Mouse (Mus musculus): ENCODE measurements at regions not wholly inside any gene's neighbourhood (a gene's known extent, or its start where the extent isn't known, plus 50 kb on each side); places are given as distances from the start of the nearest gene placed in this dataset.

- Histone ChIP-seq H3K36me3 (replicated peaks in 1 of 2; ENCODE audit: control insufficient read depth in 1 of 2, insufficient read depth in 1 of 2, low read length in 1 of 2) (no peaks in the 10 kb centered on the region), H3K27me3 (replicated peaks) (no peaks in the 10 kb centered on the region), H3K4me2 (ENCODE audit: insufficient read depth, low read depth, poor library complexity, severe bottlenecking) (no peak overlapping the region), H3K4me1 (ENCODE audit: control insufficient read depth in 1 of 2, insufficient read depth in 2 of 2) (no peaks in the 10 kb centered on the region), H3K27ac (ENCODE audit: insufficient read depth, low read depth) (no peak overlapping the region), H3K9me3 (replicated peaks; ENCODE audit: low read length) (no peaks in the 10 kb centered on the region), H3K79me2 (replicated peaks; ENCODE audit: control insufficient read depth, extremely low read depth, insufficient read depth, poor library complexity, severe bottlenecking) (no peaks in the 10 kb centered on the region), H3K4me3 (replicated peaks in 1 of 3; ENCODE audit: low read depth in 2 of 3, low read length in 2 of 3, poor library complexity in 1 of 3) (no peak overlapping the region), H3K9ac (ENCODE audit: insufficient read depth, low read depth) (no peak overlapping the region)
- in situ Hi-C loops (cut with MboI; ENCODE audit: low pct_ligation_motif_present, low pct_unique_long_range_greater_than_20kb, low sequenced_read_pairs), result loop anchor here (25.0 kb wide), 1 partner anchor 897 kb away; no protein-coding TSS in a partner anchor
- TF ChIP-seq ZNF384 (IDR thresholded peaks at IDR 0.05; ENCODE audit: low read depth, low read length) (peak; percentile 45; the same call in 1 of the 2 replicates), MAFK (IDR thresholded peaks at IDR 0.05; ENCODE audit: insufficient replicate concordance, low read length) (no peak), RAD21 (IDR thresholded peaks at IDR 0.05; ENCODE audit: low read depth, low read length) (peak; percentile 97), ELF1 (IDR thresholded peaks at IDR 0.05; ENCODE audit: low read depth, low read length) (no peak), HCFC1 (IDR thresholded peaks at IDR 0.05; ENCODE audit: low read depth, low read length) (no peak), IRF4 (IDR thresholded peaks at IDR 0.05; ENCODE audit: low read depth, low read length) (0 out of 2 replicates have a peak, but pooled peaks have one; percentile 11), ETS1 (conservative IDR thresholded peaks at IDR 0.05; ENCODE audit: low read depth, low read length) (no peak), CHD2 (IDR thresholded peaks at IDR 0.05; ENCODE audit: low read length) (no peak), EP300 (IDR thresholded peaks at IDR 0.05; ENCODE audit: low read length) (no peak), ZKSCAN1 (IDR thresholded peaks at IDR 0.05; ENCODE audit: borderline replicate concordance, low read depth, low read length) (no peak), ZC3H11A (IDR thresholded peaks at IDR 0.05; ENCODE audit: low read depth, low read length) (peak; percentile 72), MAX (IDR thresholded peaks at IDR 0.05; ENCODE audit: low read length) (no peak), JUND (conservative IDR thresholded peaks at IDR 0.05; ENCODE audit: low read depth, low read length) (no peak), CTCF (conservative IDR thresholded peaks at IDR 0.05 in 1 of 2, IDR thresholded peaks at IDR 0.05 in 1 of 2; ENCODE audit: low read depth in 2 of 2, low read length in 2 of 2) (peak; percentile 63 to 88; a peak in 3 of 4 replicates), BHLHE40 (IDR thresholded peaks at IDR 0.05; ENCODE audit: low read depth, low read length) (no peak), SMC3 (IDR thresholded peaks at IDR 0.05; ENCODE audit: low read depth, low read length) (peak; percentile 83)
- peak; percentile 61 for DNase-seq (ENCODE audit: extremely low read depth)
- dilution Hi-C loops (cut with MboI; ENCODE audit: extremely low pct_ligation_motif_present, extremely low pct_unique_long_range_greater_than_20kb, low sequenced_read_pairs), result no loop called here
Observed at GRCm38 (mm10) chr16:51315608-51316007, 715.4 kb upstream of the Cblb start.

GRCm38 (mm10) chr16:51332262-51332661, 698.8 kb upstream of the Cblb start:
- in situ Hi-C loops (cut with MboI; ENCODE audit: low pct_ligation_motif_present, low pct_unique_long_range_greater_than_20kb, low sequenced_read_pairs), result no loop called here
- Histone ChIP-seq H3K79me2 (replicated peaks; ENCODE audit: control insufficient read depth, extremely low read depth, insufficient read depth, poor library complexity, severe bottlenecking) (no peaks in the 10 kb centered on the region), H3K36me3 (replicated peaks in 1 of 2; ENCODE audit: control insufficient read depth in 1 of 2, insufficient read depth in 1 of 2, low read length in 1 of 2) (no peaks in the 10 kb centered on the region), H3K4me2 (ENCODE audit: insufficient read depth, low read depth, poor library complexity, severe bottlenecking) (no peak overlapping the region), H3K4me1 (ENCODE audit: control insufficient read depth in 1 of 2, insufficient read depth in 2 of 2) (no peaks in the 10 kb centered on the region), H3K9ac (ENCODE audit: insufficient read depth, low read depth) (no peak overlapping the region), H3K27me3 (replicated peaks) (no peaks in the 10 kb centered on the region), H3K4me3 (replicated peaks in 1 of 3; ENCODE audit: low read depth in 2 of 3, low read length in 2 of 3, poor library complexity in 1 of 3) (no peak overlapping the region), H3K27ac (ENCODE audit: insufficient read depth, low read depth) (no peak overlapping the region), H3K9me3 (replicated peaks; ENCODE audit: low read length) (no peaks in the 10 kb centered on the region)
- dilution Hi-C loops (cut with MboI; ENCODE audit: extremely low pct_ligation_motif_present, extremely low pct_unique_long_range_greater_than_20kb, low sequenced_read_pairs), result no loop called here
- TF ChIP-seq IRF4 (IDR thresholded peaks at IDR 0.05; ENCODE audit: low read depth, low read length) (no peak), ELF1 (IDR thresholded peaks at IDR 0.05; ENCODE audit: low read depth, low read length) (no peak), TBP (conservative IDR thresholded peaks at IDR 0.05; ENCODE audit: low read depth, low read length) (no peak), CHD2 (IDR thresholded peaks at IDR 0.05; ENCODE audit: low read length) (no peak), NRF1 (IDR thresholded peaks at IDR 0.05; ENCODE audit: low read depth, low read length) (no peak), PAX5 (IDR thresholded peaks at IDR 0.05; ENCODE audit: low read length) (no peak), GABPA (IDR thresholded peaks at IDR 0.05; ENCODE audit: insufficient replicate concordance, low read depth, low read length) (no peak), E2F4 (IDR thresholded peaks at IDR 0.05; ENCODE audit: insufficient replicate concordance, low read depth, low read length) (no peak), POLR2A (IDR thresholded peaks at IDR 0.05; ENCODE audit: low read depth, low read length) (no peak), ZNF384 (IDR thresholded peaks at IDR 0.05; ENCODE audit: low read depth, low read length) (no peak), TCF12 (IDR thresholded peaks at IDR 0.05; ENCODE audit: low read depth, low read length) (no peak), MYC (IDR thresholded peaks at IDR 0.05; ENCODE audit: low read depth, low read length) (no peak), USF1 (IDR thresholded peaks at IDR 0.05; ENCODE audit: low read depth, low read length) (no peak), MXI1 (IDR thresholded peaks at IDR 0.05; ENCODE audit: low read depth, low read length) (no peak), NELFE (IDR thresholded peaks at IDR 0.05; ENCODE audit: low read depth, low read length) (no peak)
- no peak for DNase-seq (ENCODE audit: extremely low read depth)
